Mouse (Mus musculus): Measurements from ENCODE around the gene Cep131.

DNA sequence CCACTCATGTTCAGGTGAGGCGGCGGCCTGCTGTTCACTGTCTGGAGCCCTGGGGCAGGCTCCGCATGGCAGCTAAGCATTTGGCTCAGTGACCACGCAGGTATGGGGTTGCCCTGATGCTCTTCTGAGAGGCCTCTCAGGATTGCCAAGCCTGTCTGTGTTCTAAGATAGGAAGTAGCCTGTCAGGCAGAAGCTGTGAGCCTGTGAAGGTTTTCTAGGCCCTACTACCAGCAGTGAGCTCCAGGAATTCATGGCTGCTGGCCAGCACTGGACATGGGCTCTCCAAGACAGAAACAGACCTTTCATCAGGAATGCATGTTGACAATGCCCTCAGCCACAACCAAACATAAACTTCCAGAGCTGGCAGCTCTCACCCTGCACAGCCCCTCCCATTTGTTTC is 25.5 kb upstream of the Cep131 start:
- TF ChIP-seq CTCF (IDR thresholded peaks at IDR 0.05; ENCODE audit: borderline replicate concordance, insufficient read depth, low read length) = no peak
- TF ChIP-seq POLR2A (IDR thresholded peaks at IDR 0.05; ENCODE audit: low read depth, low read length) = no peak
